Mouse (Mus musculus): ENCODE measurements around the gene Gm49325.

GRCm38 (mm10) chr10:77607441-77607840 lies 1.4 kb downstream of the Gm49325 start:
- TF ChIP-seq MAFK (IDR thresholded peaks at IDR 0.05; ENCODE audit: insufficient read depth, low read depth, low read length) (peak; percentile 60), HCFC1 (IDR thresholded peaks at IDR 0.05; ENCODE audit: borderline replicate concordance, insufficient read depth, low read length) (no peak), ZC3H11A (IDR thresholded peaks at IDR 0.05; ENCODE audit: borderline replicate concordance, low read depth, low read length) (no peak)

All from ES-E14 (cell line).